Mouse (Mus musculus): ENCODE measurements at regions not wholly inside any gene's neighbourhood (a gene's known extent, or its start where the extent isn't known, plus 50 kb on each side); places are given as distances from the start of the nearest gene placed in this dataset.
"Not testable (repeated sequence)": the region's sequence is repeated elsewhere in the genome, so short reads cannot be mapped to it uniquely, and the experiment has no call there.

DNA sequence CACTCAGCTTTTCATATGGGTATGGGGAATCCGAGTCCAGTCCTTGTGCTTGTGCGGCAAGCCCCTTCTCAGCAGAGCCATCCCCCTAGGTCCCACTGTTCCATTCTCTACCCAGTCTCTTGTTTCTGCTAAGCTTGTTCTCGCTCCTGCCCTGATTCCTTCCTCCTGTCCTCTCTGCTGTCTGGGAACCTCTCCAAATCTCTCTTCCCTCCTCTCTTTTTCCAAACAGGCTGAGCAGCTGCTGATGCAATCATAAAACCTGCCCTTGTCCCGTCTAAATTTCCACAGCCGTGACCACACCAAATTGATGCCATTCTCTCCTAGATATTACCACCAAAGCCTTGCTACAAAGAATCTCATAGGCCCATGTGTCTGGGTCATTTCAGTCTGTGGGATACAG is 103.4 kb upstream of the Gcfc2 start:
- no peak for DNase-seq (ENCODE audit: low spot score)

GRCm38 (mm10) chr6:81839474-81840153 is 83.9 kb upstream of the Gcfc2 start:
- DNase-seq (ENCODE audit: low spot score) = no peak

GRCm38 (mm10) chr6:81868207-81868606 is 55.3 kb upstream of the Gcfc2 start:
- not testable (repeated sequence) for DNase-seq (ENCODE audit: low spot score)

Data from ovary, adult 18-20 months (tissue).